Mouse (Mus musculus): ENCODE data around the gene Clrn2.
A peak's percentile ranks its signal among the peaks of the same experiment; 100 is the strongest.

Gene Clrn2

GRCm38 (mm10) chr5:45454456-45454855, 905 bp downstream of the Clrn2 start:
- no peak for DNase-seq

- DNase-seq, result peak; percentile 45
Observed at GRCm38 (mm10) chr5:45472880-45473450, 19.4 kb downstream of the Clrn2 start.

- DNase-seq, result no peak
Observed at GRCm38 (mm10) chr5:45473521-45473920, 20.0 kb downstream of the Clrn2 start.

- peak; percentile 70 for DNase-seq
Observed at GRCm38 (mm10) chr5:45474215-45474614, 20.7 kb downstream of the Clrn2 start.

GRCm38 (mm10) chr5:45474758-45475157, 21.2 kb downstream of the Clrn2 start:
- DNase-seq, result no peak

- no peak for DNase-seq
Observed at GRCm38 (mm10) chr5:45475771-45476170, 22.2 kb downstream of the Clrn2 start.

- DNase-seq, result no peak
Observed at GRCm38 (mm10) chr5:45476288-45476687, 22.7 kb downstream of the Clrn2 start.

- DNase-seq, result no peak
Observed at GRCm38 (mm10) chr5:45477601-45478000, 24.1 kb downstream of the Clrn2 start.

- DNase-seq, result no peak
Observed at GRCm38 (mm10) chr5:45480066-45480465, 26.5 kb downstream of the Clrn2 start.

- DNase-seq, result no peak
Observed at GRCm38 (mm10) chr5:45481125-45481524, 27.6 kb downstream of the Clrn2 start.

- no peak for DNase-seq
Observed at GRCm38 (mm10) chr5:45482607-45483006, 29.1 kb downstream of the Clrn2 start.

- DNase-seq, result no peak
Observed at GRCm38 (mm10) chr5:45483654-45484053, 30.1 kb downstream of the Clrn2 start.

GRCm38 (mm10) chr5:45491776-45492175, 38.2 kb downstream of the Clrn2 start:
- no peak for DNase-seq

GRCm38 (mm10) chr5:45493191-45494092, 39.9 kb downstream of the Clrn2 start, which contains the start of gene Lap3:
Lap3 (plus strand) TSS chr5:45493374.
- DNase-seq, result peak; percentile 100

GRCm38 (mm10) chr5:45494093-45494755, 40.7 kb downstream of the Clrn2 start:
- DNase-seq, result peak; percentile 17

- DNase-seq, result no peak
Observed at GRCm38 (mm10) chr5:45495429-45495975, 42.0 kb downstream of the Clrn2 start.

GRCm38 (mm10) chr5:45496042-45496441, 42.5 kb downstream of the Clrn2 start:
- DNase-seq, result no peak

GRCm38 (mm10) chr5:45496479-45496878, 42.9 kb downstream of the Clrn2 start:
- no peak for DNase-seq

GRCm38 (mm10) chr5:45496930-45497550, 43.5 kb downstream of the Clrn2 start:
- no peak for DNase-seq

- DNase-seq, result no peak
Observed at GRCm38 (mm10) chr5:45497564-45497963, 44.0 kb downstream of the Clrn2 start.

GRCm38 (mm10) chr5:45510071-45510470, 56.5 kb downstream of the Clrn2 start:
- DNase-seq, result no peak

GRCm38 (mm10) chr5:45512908-45513307, 59.4 kb downstream of the Clrn2 start:
- no peak for DNase-seq

- DNase-seq, result no peak
Observed at GRCm38 (mm10) chr5:45513511-45513910, 60.0 kb downstream of the Clrn2 start.
